Mouse (Mus musculus): ENCODE results near the gene Agbl4. TPM values are rescaled to one million over a fixed set of nuclear protein-coding genes. Genes with fewer than 3 reads are reported as not detected.

The Agbl4 gene
- total RNA-seq, 2 experiments from 2014 or later: not detected

GRCm38 (mm10) chr4:111448586-111448985 is 1051.1 kb downstream of the Agbl4 start:
- no peak for DNase-seq

- no peak for DNase-seq
These were observed 1052.2 kb downstream of the Agbl4 start for GRCm38 (mm10) chr4:111449442-111450199.

DNA sequence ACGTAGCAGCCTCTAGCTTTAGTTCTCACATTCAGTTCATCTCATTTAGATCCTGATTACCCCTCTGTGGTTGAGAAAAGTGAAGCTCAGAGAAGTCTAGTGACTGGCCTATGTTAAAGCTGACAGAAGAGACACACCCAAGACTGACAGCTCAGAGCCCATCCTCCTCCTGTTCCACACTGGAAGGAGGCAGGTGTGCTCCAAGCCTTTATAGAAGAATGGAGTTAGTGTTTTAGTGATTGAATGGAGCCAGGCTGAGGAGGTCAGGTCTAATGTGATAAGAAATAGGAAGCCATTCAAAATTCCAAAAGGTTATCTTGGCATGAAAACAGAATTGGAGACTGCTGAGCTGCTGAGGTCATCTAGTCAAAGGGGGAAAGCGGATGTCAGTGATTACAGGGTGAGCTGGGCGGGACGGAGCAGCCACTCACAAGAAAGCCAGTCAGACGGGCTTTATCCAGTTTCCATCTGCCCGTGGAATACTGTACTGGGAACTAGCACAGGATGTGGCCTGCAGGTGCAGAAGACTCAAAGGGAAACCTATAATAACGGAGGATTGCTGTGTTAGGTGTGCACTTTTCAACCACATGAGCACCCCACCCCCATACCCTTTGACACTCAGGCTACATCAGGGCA is 1053.9 kb downstream of the Agbl4 start:
- DNase-seq: no peak

DNA sequence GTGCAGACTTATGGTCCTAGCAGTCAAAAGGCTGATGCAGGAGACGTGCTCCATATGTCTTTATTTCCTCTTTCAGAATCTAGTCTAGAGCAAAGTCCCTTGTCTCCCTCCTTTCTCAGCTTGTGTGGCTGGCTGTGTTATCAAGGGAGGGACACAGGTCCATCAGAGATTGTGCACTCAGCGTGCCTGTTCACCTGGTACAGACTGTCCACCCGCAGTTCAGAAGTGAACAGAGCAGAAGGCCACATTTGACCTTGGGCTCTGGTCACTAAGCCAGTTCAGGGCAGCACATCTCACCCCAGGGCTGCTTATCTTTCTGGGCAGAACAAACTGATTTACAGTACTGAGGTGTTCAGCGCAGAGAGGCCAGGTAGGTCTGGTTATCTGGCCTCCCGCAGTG is 1054.7 kb downstream of the Agbl4 start:
- DNase-seq: no peak

DNA sequence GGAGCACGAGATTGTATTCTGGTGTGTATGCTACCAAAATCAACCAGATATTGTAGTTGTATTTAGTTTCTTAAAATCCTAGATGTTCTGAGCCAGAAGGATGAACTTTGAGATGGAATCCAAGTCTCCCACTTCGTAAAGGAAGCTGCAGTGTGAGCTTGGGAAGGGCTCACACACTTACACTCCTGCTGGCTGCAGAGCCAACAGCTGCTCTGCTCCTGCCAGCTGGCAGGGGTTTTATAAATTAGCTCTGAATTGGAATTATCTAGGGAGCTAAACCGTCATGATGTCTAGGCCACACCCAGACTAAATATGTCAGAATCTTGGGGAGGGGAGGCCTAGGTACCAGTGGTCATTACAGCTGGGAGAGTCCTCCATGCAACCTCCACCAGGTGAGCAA is 1055.8 kb downstream of the Agbl4 start:
- DNase-seq: no peak

DNA sequence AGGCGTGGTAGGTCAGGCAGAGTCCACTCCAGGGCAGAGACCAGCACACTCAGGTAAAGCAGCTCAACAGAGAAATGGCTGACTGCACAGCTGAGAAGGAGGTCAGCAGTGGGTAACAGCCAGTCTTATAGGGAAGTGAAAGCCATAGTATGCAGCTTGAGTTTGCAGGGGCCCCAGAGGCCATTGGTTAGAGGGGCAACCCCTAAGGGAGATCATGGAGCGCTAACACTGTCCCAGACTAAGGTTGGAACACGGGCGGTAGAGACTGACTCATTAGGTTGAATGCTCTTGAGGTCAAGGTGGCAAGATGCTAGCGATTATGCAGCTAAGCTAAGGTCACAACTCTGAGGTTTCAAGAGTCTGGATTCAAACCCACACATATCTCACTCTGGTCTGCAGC is 1058.2 kb downstream of the Agbl4 start:
- no peak for DNase-seq

DNA sequence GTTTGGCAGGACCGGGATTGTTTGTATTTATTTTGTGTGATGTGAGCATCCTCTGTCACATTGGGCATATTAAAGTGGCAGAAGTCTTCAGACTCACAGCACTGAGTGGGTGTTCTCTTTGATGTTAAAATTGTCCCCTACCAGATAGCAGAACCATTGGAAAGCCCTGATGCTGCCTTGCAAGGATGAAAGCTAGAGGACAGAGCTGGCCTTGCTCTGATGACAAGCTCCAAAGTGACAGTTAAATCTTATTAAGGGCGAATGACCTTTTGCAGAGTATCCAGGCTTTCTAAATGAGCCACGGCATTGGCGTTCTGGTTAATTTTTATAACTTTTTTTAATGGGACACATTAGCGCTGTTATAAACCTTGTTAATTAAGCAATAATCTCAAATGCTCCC is 1060.1 kb downstream of the Agbl4 start:
- no peak for DNase-seq

DNA sequence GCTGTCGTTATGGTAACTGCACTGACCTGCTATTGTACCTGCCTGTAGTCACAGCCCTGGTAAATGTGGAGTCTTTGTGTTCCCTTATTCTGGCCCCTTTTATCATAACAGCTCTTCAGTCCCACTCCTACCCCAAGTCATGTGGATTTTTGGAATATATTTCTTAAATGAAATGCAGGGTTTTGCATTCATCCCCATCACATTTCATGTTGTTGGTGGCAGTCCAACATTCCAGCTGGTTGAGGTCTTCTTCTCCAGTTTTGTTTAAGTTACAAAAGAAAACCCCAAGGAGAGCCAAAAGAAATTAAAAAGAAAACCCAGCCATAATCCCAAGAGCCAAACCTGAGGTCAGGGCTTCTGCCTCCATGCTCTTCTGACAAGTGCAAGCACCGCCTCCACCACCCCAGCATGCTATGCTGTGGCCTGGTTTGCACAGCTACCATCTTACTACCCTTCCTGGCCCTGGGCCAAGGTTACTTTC is 1069.9 kb downstream of the Agbl4 start:
- no peak for DNase-seq

DNA sequence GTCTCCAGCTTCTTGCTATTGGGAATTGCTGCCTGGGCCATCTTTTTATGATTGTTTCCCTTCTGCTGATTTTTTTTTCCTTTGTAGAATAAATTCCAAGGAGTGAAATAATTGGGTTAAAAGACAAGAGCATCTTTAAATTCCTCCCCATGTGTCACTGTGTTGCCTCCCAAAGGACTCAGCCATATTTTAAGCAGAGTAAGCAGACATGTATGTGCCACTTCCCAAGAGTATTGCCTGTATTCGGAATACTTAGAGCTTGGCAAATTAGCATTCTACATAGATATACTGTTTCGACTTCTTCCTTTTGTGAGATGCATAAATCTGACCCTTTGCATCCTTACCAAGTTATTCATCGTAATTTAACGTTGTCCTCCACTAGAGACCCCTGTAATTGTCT is 1070.3 kb downstream of the Agbl4 start:
- DNase-seq: no peak

- DNase-seq: no peak
These were observed 1072.4 kb downstream of the Agbl4 start for GRCm38 (mm10) chr4:111469847-111470246.

GRCm38 (mm10) chr4:111471726-111472125 is 1074.3 kb downstream of the Agbl4 start:
- DNase-seq: no peak

GRCm38 (mm10) chr4:111472511-111472910 is 1075.0 kb downstream of the Agbl4 start:
- no peak for DNase-seq

- DNase-seq: no peak
These were observed 1075.6 kb downstream of the Agbl4 start for GRCm38 (mm10) chr4:111473014-111473413.

DNA sequence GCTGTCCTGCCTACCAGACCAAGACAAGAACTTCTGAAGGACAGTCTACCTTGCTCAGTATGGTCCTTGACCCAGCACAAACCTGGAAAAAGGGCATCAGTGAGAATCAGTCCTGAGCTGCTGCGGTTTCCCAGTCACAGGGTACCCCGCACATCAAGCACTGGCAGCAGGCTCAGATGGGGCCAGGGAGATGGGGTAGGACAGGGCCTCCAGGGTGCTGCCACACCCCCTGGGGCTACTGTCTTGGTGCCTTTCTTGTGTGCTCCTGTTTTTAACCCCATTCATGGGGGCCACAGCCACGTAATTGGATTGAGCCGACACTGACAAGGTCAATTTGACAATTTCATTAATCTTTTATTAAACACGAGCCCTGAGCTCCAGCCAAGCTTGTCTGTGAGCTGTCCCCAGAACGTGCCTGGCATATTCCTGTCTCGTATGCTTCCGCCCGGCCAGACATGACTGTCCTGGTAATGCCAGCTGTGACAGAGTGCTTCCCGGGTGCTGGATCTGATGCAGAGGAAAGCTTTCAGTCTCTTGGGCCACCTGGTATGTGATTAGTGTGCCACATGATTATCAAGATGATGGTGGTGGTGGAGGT is 1078.0 kb downstream of the Agbl4 start:
- DNase-seq: no peak

DNA sequence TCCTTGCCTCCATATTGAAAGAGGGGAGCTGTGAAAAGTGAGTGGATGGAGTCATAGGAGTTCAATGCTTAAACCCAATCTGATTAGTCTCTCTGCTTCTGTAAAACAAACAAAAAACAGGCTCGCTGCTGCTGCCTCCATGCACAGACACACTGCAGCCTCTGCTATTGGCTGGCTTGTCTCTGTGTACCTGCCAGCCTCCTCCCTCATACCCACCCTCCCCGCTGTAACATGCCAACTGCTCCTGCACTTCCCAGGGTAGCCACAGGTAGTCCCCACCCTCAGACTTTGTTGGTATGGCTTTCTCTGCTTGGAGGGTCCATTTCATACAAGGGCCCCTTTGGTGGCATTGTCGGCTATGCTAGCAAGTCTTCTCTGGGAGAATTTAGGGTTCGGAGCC is 1080.0 kb downstream of the Agbl4 start:
- no peak for DNase-seq

DNA sequence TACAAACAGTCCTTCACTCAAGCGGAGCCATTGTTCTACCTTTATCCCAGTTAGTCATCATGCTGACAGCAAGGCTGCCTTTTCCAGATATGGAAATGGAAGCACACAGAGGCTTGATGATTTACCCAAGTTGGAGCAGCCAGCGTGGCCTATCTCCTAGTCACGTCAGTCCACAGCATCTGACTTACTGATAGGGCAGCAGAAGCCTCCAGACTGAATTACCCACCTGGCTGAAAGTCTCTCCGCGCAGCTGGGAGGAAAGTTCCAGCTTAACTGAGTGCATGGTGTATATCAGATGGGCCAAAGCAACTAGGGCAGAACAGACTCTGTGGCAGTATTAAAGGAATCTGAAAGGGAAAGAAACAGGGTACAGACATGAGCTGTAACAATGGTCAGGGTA is 1086.0 kb downstream of the Agbl4 start:
- DNase-seq: no peak

DNA sequence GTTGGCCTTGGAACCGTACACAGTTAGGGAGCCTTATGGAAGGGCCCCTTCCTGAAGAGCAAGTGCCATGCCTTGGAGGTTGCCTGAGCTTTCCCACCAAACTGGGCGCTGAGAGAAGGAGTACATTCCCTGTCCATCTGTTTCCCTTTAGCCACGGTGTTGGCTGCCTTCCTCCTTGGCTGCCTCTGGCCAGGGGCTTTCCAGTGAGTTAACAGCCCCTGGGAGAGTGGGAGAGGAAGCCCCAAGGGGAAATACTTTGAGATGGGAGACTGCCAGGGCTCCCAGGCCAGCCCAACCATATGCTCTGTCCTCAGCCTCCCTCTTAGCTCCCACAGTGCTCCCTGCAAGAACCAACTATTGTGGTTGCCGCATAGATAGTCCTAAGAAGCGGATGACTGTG is 1087.7 kb downstream of the Agbl4 start:
- peak; percentile 37 for DNase-seq

DNA sequence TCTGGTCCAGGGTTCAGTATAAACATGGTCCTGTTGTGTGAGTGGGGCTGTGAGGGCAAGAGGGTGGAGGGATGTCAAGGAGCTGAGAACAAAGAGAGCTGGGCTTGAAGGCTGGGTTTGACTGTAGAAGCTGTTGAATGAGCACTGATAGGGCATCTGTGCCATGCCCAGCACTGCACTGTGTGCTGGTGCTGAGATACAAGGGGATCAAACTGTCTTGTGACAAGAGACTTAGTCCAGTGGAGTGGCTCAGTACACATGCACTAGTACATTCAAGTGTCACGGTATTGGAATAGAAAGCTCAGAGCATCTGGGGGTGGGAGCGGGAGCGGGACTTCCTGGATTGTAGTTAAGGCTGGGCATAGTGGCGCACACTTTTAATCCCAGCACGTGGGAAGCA is 1088.7 kb downstream of the Agbl4 start:
- no peak for DNase-seq

- DNase-seq: no peak
These were observed 1089.9 kb downstream of the Agbl4 start for GRCm38 (mm10) chr4:111487233-111487843.

- no peak for DNase-seq
These were observed 1096.4 kb downstream of the Agbl4 start for GRCm38 (mm10) chr4:111493750-111494404.

DNA sequence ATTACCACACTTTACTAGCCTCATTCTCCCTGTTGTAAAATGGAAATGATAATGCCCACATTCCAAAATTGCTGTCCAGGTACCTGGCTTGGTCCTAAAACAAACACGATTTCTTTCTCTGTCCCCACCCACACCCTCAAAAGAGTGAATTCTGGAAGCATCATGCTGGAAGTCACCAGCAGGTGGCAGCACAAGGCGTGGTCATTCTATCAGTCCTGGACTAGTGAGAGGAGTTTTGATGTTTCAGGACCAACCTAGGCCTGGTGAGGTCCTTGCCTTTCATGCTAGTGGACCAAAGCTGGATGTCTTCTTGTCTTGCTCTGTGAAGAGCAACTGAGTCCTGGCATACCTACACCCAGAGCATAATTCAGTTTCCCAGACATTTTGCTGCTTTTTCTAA is 1098.5 kb downstream of the Agbl4 start:
- DNase-seq: no peak

GRCm38 (mm10) chr4:111498751-111499150 is 1101.3 kb downstream of the Agbl4 start:
- no peak for DNase-seq

GRCm38 (mm10) chr4:111501441-111501840 is 1104.0 kb downstream of the Agbl4 start:
- no peak for DNase-seq

Measured in gastrocnemius, postnatal 25 days (tissue).